ENCODE assay signal across 8 mouse cellular contexts in genomic region chr9:37526443-37527395, GRCm38 (mm10). TPM values are rescaled to one million over a fixed set of nuclear protein-coding genes. Genes with fewer than 3 reads are reported as not detected.
A peak's percentile ranks its signal among the peaks of the same experiment; 100 is the strongest.
DNase-seq lines count a peak whose midpoint lies in the region; ATAC-seq and TF ChIP-seq lines count a peak whose summit lies in the region.

No protein-coding gene starts in this region.

- H3K27ac ChIP-seq in spleen, adult 2 months (ENCODE audit: insufficient read depth, low read length) = no peak overlapping the region
- no peak overlapping the region for H3K27ac ChIP-seq in kidney, embryonic 14.5 days (ENCODE audit: low read depth, low read length)

- H3K9me3 ChIP-seq in kidney, embryonic 14.5 days (ENCODE audit: control insufficient read depth, low read length) = no peaks in the 10 kb centered on the region

- peaks cover 4% of the 10 kb centered on the region; the same call in 1 of the 2 replicates for H3K4me1 ChIP-seq in spleen, adult 2 months (ENCODE audit: control insufficient read depth, insufficient read depth, insufficient read length)
- H3K4me1 ChIP-seq in kidney, embryonic 14.5 days (ENCODE audit: control insufficient read depth, insufficient read depth, low read length) = peaks cover 24% of the 10 kb centered on the region; the same call in 1 of the 2 replicates

- TF ChIP-seq CTCF in spleen, adult 2 months (IDR thresholded peaks at IDR 0.05; ENCODE audit: extremely low read depth, insufficient read depth, insufficient read length, insufficient replicate concordance) = 0 out of 2 replicates have a peak, but pooled peaks have one; percentile 2

- ATAC-seq in kidney, embryonic 14.5 days (ENCODE audit: low FRiP score, low TSS enrichment) = no peak
- no peak for ATAC-seq in cerebellum, adult (ENCODE audit: insufficient number of reproducible peaks, low FRiP score, low TSS enrichment)
- no peak for ATAC-seq in erythroid progenitor cell, adult 5-6 weeks (replicated peaks; ENCODE audit: low FRiP score, poor library complexity, severe bottlenecking)

- no peak overlapping the region for H3K9ac ChIP-seq in kidney, embryonic 14.5 days (ENCODE audit: low read depth, low read length)

- peaks cover 9% of the 10 kb centered on the region for H3K36me3 ChIP-seq in spleen, adult 2 months (ENCODE audit: control insufficient read depth, insufficient read depth, low read length)
- H3K36me3 ChIP-seq in kidney, embryonic 14.5 days (ENCODE audit: control insufficient read depth, insufficient read depth, low read length) = peaks cover 17% of the 10 kb centered on the region; the same call in 1 of the 2 replicates

- no peak for TF ChIP-seq POLR2A in spleen, adult 2 months (IDR thresholded peaks at IDR 0.05; ENCODE audit: low read depth, low read length)

- peaks cover 7% of the 10 kb centered on the region for H3K27me3 ChIP-seq in spleen, adult 2 months (ENCODE audit: control insufficient read depth, insufficient read depth, low read length)
- peaks cover 50% of the 10 kb centered on the region for H3K27me3 ChIP-seq in kidney, embryonic 14.5 days (ENCODE audit: control insufficient read depth, insufficient read depth, low read length)

- peak overlapping the region; percentile 39 for H3K4me2 ChIP-seq in kidney, embryonic 14.5 days (replicated peaks; ENCODE audit: low read depth, low read length)

- intact Hi-C loops in left cerebral cortex, postnatal 36 days (cut with DNase I) = no loop called here

- DNase-seq in spleen, adult 2 months (ENCODE audit: low read depth in 1 of 2, low spot score in 2 of 2) = no peak
- no peak for DNase-seq in spleen, adult 18-20 months
- DNase-seq in heart, adult 18-20 months = peak; percentile 66 to 71
- peak; percentile 84 for DNase-seq in lung, postnatal 25 days (ENCODE audit: low spot score)
- no peak for DNase-seq in left cerebral cortex, postnatal 36 days (ENCODE audit: low spot score in 2 of 2)

- 30% methylated on average over 21 of the region's 21 CpGs for WGBS in spleen, adult 2 months
- whole genome bisulfite sequencing in kidney, embryonic 14.5 days = 23% methylated on average over 21 of the region's 21 CpGs

- no peak overlapping the region for H3K4me3 ChIP-seq in spleen, adult 2 months (ENCODE audit: extremely low read depth, insufficient read depth, insufficient read length)
- peak overlapping the region; percentile 38 for H3K4me3 ChIP-seq in kidney, embryonic 14.5 days (ENCODE audit: low read length)

RNA-seq across cellular contexts. Expression of gene Esam, which starts 1.2 kb away (rescaled TPM):
- polyA plus RNA-seq in spleen, adult 2 months (2012; rRNA removed) = 19.2 and 19.6 TPM in 2 replicates
- 10 to 100 TPM; 67.1 to 69.5 TPM for total RNA-seq in heart, adult 18-20 months (2021)
- 49.7 and 61.8 TPM in 2 replicates for polyA plus RNA-seq in kidney, embryonic 14.5 days (2014; fragmentation: Nextera tagmentation; extraction: Ambion mirVana)
- total RNA-seq in left cerebral cortex, postnatal 36 days (2021) = 10 to 100 TPM; 19.5 to 23.0 TPM
- not detected in 2 replicates for total RNA-seq in erythroid progenitor cell, adult 5-6 weeks (2015; ENCODE audit: low replicate concordance)
- not detected in 2 replicates for total RNA-seq in erythroid progenitor cell, adult 5-6 weeks (2017; ENCODE audit: low replicate concordance)

RNA-seq across cellular contexts. Expression of gene Vsig2, which starts 12.3 kb away (rescaled TPM):
- 2.1 and 3.7 TPM in 2 replicates for polyA plus RNA-seq in spleen, adult 2 months (2012; rRNA removed)
- total RNA-seq in heart, adult 18-20 months (2021) = 1 to 10 TPM; 3.9 to 4.9 TPM
- polyA plus RNA-seq in kidney, embryonic 14.5 days (2014; fragmentation: Nextera tagmentation; extraction: Ambion mirVana) = 1.1 and 1.3 TPM in 2 replicates
- total RNA-seq in left cerebral cortex, postnatal 36 days (2021) = 1 to 10 TPM; 1.4 to 4.1 TPM
- not detected in 2 replicates for total RNA-seq in erythroid progenitor cell, adult 5-6 weeks (2015; ENCODE audit: low replicate concordance)
- total RNA-seq in erythroid progenitor cell, adult 5-6 weeks (2017; ENCODE audit: low replicate concordance) = not detected in 2 replicates

RNA-seq across cellular contexts. Expression of gene Nrgn, which starts 26.0 kb away (rescaled TPM):
- 35.3 and 45.1 TPM in 2 replicates for polyA plus RNA-seq in spleen, adult 2 months (2012; rRNA removed)
- 1 to 10 TPM; 5.7 to 6.2 TPM for total RNA-seq in heart, adult 18-20 months (2021)
- 3.1 and 3.4 TPM in 2 replicates for polyA plus RNA-seq in kidney, embryonic 14.5 days (2014; fragmentation: Nextera tagmentation; extraction: Ambion mirVana)
- 1,000 to 10,000 TPM; 1,855 to 2,522 TPM for total RNA-seq in left cerebral cortex, postnatal 36 days (2021)
- total RNA-seq in erythroid progenitor cell, adult 5-6 weeks (2015; ENCODE audit: low replicate concordance) = 1.1 and 3.8 TPM in 2 replicates
- total RNA-seq in erythroid progenitor cell, adult 5-6 weeks (2017; ENCODE audit: low replicate concordance) = 2.3 TPM in 1 of 2 replicates, not detected in the other

RNA-seq across cellular contexts. Expression of gene Siae, which starts 28.8 kb away (rescaled TPM):
- 3.5 and 3.8 TPM in 2 replicates for polyA plus RNA-seq in spleen, adult 2 months (2012; rRNA removed)
- 1 to 10 TPM; 8.3 to 9.1 TPM for total RNA-seq in heart, adult 18-20 months (2021)
- 6.8 and 10.8 TPM in 2 replicates for polyA plus RNA-seq in kidney, embryonic 14.5 days (2014; fragmentation: Nextera tagmentation; extraction: Ambion mirVana)
- total RNA-seq in left cerebral cortex, postnatal 36 days (2021) = 10 to 100 TPM; 18.3 to 19.7 TPM
- total RNA-seq in erythroid progenitor cell, adult 5-6 weeks (2015; ENCODE audit: low replicate concordance) = 2.2 and 2.5 TPM in 2 replicates
- total RNA-seq in erythroid progenitor cell, adult 5-6 weeks (2017; ENCODE audit: low replicate concordance) = 3.6 and 5.9 TPM in 2 replicates

RNA-seq across cellular contexts. Expression of gene Msantd2, which starts 37.6 kb away (rescaled TPM):
- 18.6 and 21.8 TPM in 2 replicates for polyA plus RNA-seq in spleen, adult 2 months (2012; rRNA removed)
- total RNA-seq in heart, adult 18-20 months (2021) = 1 to 10 TPM; 5.9 to 7.9 TPM
- polyA plus RNA-seq in kidney, embryonic 14.5 days (2014; fragmentation: Nextera tagmentation; extraction: Ambion mirVana) = 28.5 and 33.2 TPM in 2 replicates
- total RNA-seq in left cerebral cortex, postnatal 36 days (2021) = 10 to 100 TPM; 18.8 to 26.6 TPM
- total RNA-seq in erythroid progenitor cell, adult 5-6 weeks (2015; ENCODE audit: low replicate concordance) = 5.0 and 8.3 TPM in 2 replicates
- total RNA-seq in erythroid progenitor cell, adult 5-6 weeks (2017; ENCODE audit: low replicate concordance) = 0.91 and 1.0 TPM in 2 replicates

Comparison
In these comparisons a context has a peak if more than half of its experiments do, and no peak if none do; other contexts are left out.
1. DNase-seq: peak in heart, adult 18-20 months (2 of 2) and lung, postnatal 25 days (single experiment); none in spleen, adult 2 months (0 of 2), spleen, adult 18-20 months (0 of 2) and left cerebral cortex, postnatal 36 days (0 of 2).
2. RNA of gene Esam, which starts 1.2 kb away (total RNA-seq): 67.1 to 69.5 TPM in heart, adult 18-20 months and 19.5 to 23.0 TPM in left cerebral cortex, postnatal 36 days; not detected in erythroid progenitor cell, adult 5-6 weeks; every median in the first group is over 10 times any median in the second.
3. RNA of gene Nrgn, which starts 26.0 kb away (total RNA-seq): 1,855 to 2,522 TPM in left cerebral cortex, postnatal 36 days; 5.7 to 6.2 TPM in heart, adult 18-20 months and 1.1 to 3.8 TPM in erythroid progenitor cell, adult 5-6 weeks; every median in the first group is over 100 times any median in the second.